In genomic region chr16:23897486-23897885, GRCm38 (mm10) we compare ENCODE assay signal across 10 mouse cellular contexts. TPM values are rescaled to one million over a fixed set of nuclear protein-coding genes. Genes with fewer than 3 reads are reported as not detected.
DNase-seq lines count a peak whose midpoint lies in the region; ATAC-seq and TF ChIP-seq lines count a peak whose summit lies in the region.
"Had no signal": no experiment of that assay in that cellular context is flagged by ENCODE, and none has a peak within 500 bp of the region (broad histone marks: within the 10 kb centered on the region; RNA-seq: fewer than 3 reads in every experiment).

No protein-coding gene starts in this region.

- TF ChIP-seq CTCF in brain, embryonic 14.5 days (IDR thresholded peaks at IDR 0.05; ENCODE audit: borderline replicate concordance, extremely low read depth, insufficient read depth, insufficient read length): no peak

- ATAC-seq in kidney, embryonic 15.5 days (replicated peaks; ENCODE audit: low FRiP score): peak; percentile 59; the same call in 1 of the 2 replicates
- ATAC-seq in megakaryocyte, adult 5-6 weeks (ENCODE audit: poor library complexity, severe bottlenecking): peak; percentile 54; the same call in 1 of the 2 replicates
- ATAC-seq in cerebellum, adult (ENCODE audit: insufficient number of reproducible peaks, low FRiP score, low TSS enrichment): no peak

- H3K4me2 ChIP-seq in kidney, embryonic 15.5 days: peak overlapping the region; percentile 62

- TF ChIP-seq POLR2A in brain, embryonic 14.5 days (IDR thresholded peaks at IDR 0.05; ENCODE audit: borderline replicate concordance, extremely low read depth, insufficient read depth, insufficient read length, poor library complexity, severe bottlenecking): no peak

- H3K4me1 ChIP-seq in kidney, embryonic 15.5 days: peaks cover 15% of the 10 kb centered on the region

- H3K9ac ChIP-seq in kidney, embryonic 15.5 days: 0 out of 2 replicates have a peak overlapping the region, but pooled peaks have one; percentile 23
- H3K9ac ChIP-seq: stomach, embryonic 15.5 days had no signal

- no peak for DNase-seq in kidney, postnatal 36 days
- DNase-seq in NIH3T3 (ENCODE audit: low read depth): peak; percentile 8
- peak; percentile 32 for DNase-seq in brain, embryonic 14.5 days (ENCODE audit: low read depth)
- DNase-seq in urinary bladder, postnatal 10 days (ENCODE audit: low spot score): no peak
- DNase-seq in gastrocnemius, adult 8-10 months (ENCODE audit: low spot score in 2 of 2): no peak

- no peaks in the 10 kb centered on the region for H3K36me3 ChIP-seq in kidney, embryonic 15.5 days
- H3K36me3 ChIP-seq: stomach, embryonic 15.5 days had no signal

- H3K9me3 ChIP-seq in kidney, embryonic 15.5 days (replicated peaks): no peaks in the 10 kb centered on the region
- H3K9me3 ChIP-seq: stomach, embryonic 15.5 days had no signal

- 0 out of 2 replicates have a peak overlapping the region, but pooled peaks have one; percentile 6 for H3K27ac ChIP-seq in kidney, embryonic 15.5 days
- H3K27ac ChIP-seq: stomach, embryonic 15.5 days had no signal

- H3K27me3 ChIP-seq in kidney, embryonic 15.5 days: peaks cover 12% of the 10 kb centered on the region
- H3K27me3 ChIP-seq: stomach, embryonic 15.5 days had no signal

- 25% methylated on average over 5 of the region's 5 CpGs for WGBS in kidney, embryonic 15.5 days

- no peak overlapping the region for H3K4me3 ChIP-seq in kidney, embryonic 15.5 days (replicated peaks)

RNA-seq across cellular contexts. Expression of gene Sst, which starts 6.7 kb away (rescaled TPM):
- polyA plus RNA-seq in kidney, embryonic 15.5 days (2015; fragmentation: Nextera tagmentation; extraction: Ambion mirVana): 1.4 TPM in 1 of 2 replicates, not detected in the other
- polyA plus RNA-seq in brain, embryonic 14.5 days (2012; rRNA removed): 180 and 239 TPM in 2 replicates
- total RNA-seq in megakaryocyte, adult 5-6 weeks (2015): not detected in 2 replicates
- total RNA-seq in megakaryocyte, adult 5-6 weeks (2017): not detected in 2 replicates
- not detected for total RNA-seq in gastrocnemius, adult 8-10 months (2022)
- total RNA-seq: gastrocnemius, postnatal 25 days had no signal

RNA-seq across cellular contexts. Expression of gene Rtp2, which starts 34.7 kb away (rescaled TPM):
- not detected in 2 replicates for polyA plus RNA-seq in kidney, embryonic 15.5 days (2015; fragmentation: Nextera tagmentation; extraction: Ambion mirVana)
- 0.04 and 0.07 TPM in 2 replicates for polyA plus RNA-seq in brain, embryonic 14.5 days (2012; rRNA removed)
- total RNA-seq in megakaryocyte, adult 5-6 weeks (2015): not detected in 2 replicates
- not detected in 2 replicates for total RNA-seq in megakaryocyte, adult 5-6 weeks (2017)
- total RNA-seq in gastrocnemius, adult 8-10 months (2022): not detected
- total RNA-seq: gastrocnemius, postnatal 25 days had no signal
- polyA plus RNA-seq: stomach, embryonic 15.5 days had no signal

Comparison
In these comparisons a context has a peak if more than half of its experiments do, and no peak if none do; other contexts are left out.
1. DNase-seq: peak in NIH3T3 (single experiment) and brain, embryonic 14.5 days (single experiment); none in kidney, postnatal 36 days (0 of 2), urinary bladder, postnatal 10 days (single experiment) and gastrocnemius, adult 8-10 months (0 of 2).